Mouse (Mus musculus) hindlimb bud, embryonic 11.5 days (tissue): ENCODE results near the gene Fen1.
A peak's percentile ranks its signal among the peaks of the same experiment; 100 is the strongest.

Experiments used
- DNase-seq: peaks from one replicate; pipeline ENCODE4 v3.0.0-alpha.2; 2012; ENCODE audit warnings: low read depth, low spot score; ENCODE audit errors: extremely low spot score

Gene Fen1

GRCm38 (mm10) chr19:10203848-10204615, at the start of gene Fen1, which contains the start of gene Tmem258:
Gene Fen1, minus strand, starts transcription at chr19:10204169.
Gene Tmem258, plus strand, starts transcription at chr19:10204014.
- peak; percentile 77 for DNase-seq

- DNase-seq = no peak
Observed at GRCm38 (mm10) chr19:10248128-10248527, 44.2 kb upstream of the Fen1 start.

GRCm38 (mm10) chr19:10247165-10247564, 43.2 kb upstream of the Fen1 start:
- no peak for DNase-seq

GRCm38 (mm10) chr19:10244183-10244582, 40.2 kb upstream of the Fen1 start:
- DNase-seq = no peak

GRCm38 (mm10) chr19:10242916-10243315, 38.9 kb upstream of the Fen1 start:
- no peak for DNase-seq

GRCm38 (mm10) chr19:10240654-10241305, 36.8 kb upstream of the Fen1 start, which contains the start of gene Myrf:
Gene Myrf, minus strand, starts transcription at chr19:10240748.
- no peak for DNase-seq

GRCm38 (mm10) chr19:10239975-10240653, 36.1 kb upstream of the Fen1 start:
- DNase-seq = no peak

GRCm38 (mm10) chr19:10239419-10239818, 35.5 kb upstream of the Fen1 start:
- no peak for DNase-seq

GRCm38 (mm10) chr19:10238477-10238876, 34.5 kb upstream of the Fen1 start:
- DNase-seq = no peak

GRCm38 (mm10) chr19:10235784-10236565, 32.0 kb upstream of the Fen1 start:
- no peak for DNase-seq

- no peak for DNase-seq
Observed at GRCm38 (mm10) chr19:10232327-10233017, 28.5 kb upstream of the Fen1 start.

- no peak for DNase-seq
Observed at GRCm38 (mm10) chr19:10231871-10232270, 27.9 kb upstream of the Fen1 start.

- DNase-seq = no peak
Observed at GRCm38 (mm10) chr19:10231016-10231415, 27.0 kb upstream of the Fen1 start.

- DNase-seq = no peak
Observed at GRCm38 (mm10) chr19:10225767-10226166, 21.8 kb upstream of the Fen1 start.

GRCm38 (mm10) chr19:10224637-10225453, 20.9 kb upstream of the Fen1 start:
- no peak for DNase-seq

- DNase-seq = no peak
Observed at GRCm38 (mm10) chr19:10223561-10223960, 19.6 kb upstream of the Fen1 start.

GRCm38 (mm10) chr19:10222656-10223055, 18.7 kb upstream of the Fen1 start:
- no peak for DNase-seq

GRCm38 (mm10) chr19:10221585-10221984, 17.6 kb upstream of the Fen1 start:
- no peak for DNase-seq

GRCm38 (mm10) chr19:10219593-10219992, 15.6 kb upstream of the Fen1 start:
- DNase-seq = no peak

GRCm38 (mm10) chr19:10219108-10219507, 15.1 kb upstream of the Fen1 start:
- DNase-seq = no peak
